Mouse (Mus musculus): Measurements from ENCODE around the gene Rd3.

The Rd3 gene

DNA sequence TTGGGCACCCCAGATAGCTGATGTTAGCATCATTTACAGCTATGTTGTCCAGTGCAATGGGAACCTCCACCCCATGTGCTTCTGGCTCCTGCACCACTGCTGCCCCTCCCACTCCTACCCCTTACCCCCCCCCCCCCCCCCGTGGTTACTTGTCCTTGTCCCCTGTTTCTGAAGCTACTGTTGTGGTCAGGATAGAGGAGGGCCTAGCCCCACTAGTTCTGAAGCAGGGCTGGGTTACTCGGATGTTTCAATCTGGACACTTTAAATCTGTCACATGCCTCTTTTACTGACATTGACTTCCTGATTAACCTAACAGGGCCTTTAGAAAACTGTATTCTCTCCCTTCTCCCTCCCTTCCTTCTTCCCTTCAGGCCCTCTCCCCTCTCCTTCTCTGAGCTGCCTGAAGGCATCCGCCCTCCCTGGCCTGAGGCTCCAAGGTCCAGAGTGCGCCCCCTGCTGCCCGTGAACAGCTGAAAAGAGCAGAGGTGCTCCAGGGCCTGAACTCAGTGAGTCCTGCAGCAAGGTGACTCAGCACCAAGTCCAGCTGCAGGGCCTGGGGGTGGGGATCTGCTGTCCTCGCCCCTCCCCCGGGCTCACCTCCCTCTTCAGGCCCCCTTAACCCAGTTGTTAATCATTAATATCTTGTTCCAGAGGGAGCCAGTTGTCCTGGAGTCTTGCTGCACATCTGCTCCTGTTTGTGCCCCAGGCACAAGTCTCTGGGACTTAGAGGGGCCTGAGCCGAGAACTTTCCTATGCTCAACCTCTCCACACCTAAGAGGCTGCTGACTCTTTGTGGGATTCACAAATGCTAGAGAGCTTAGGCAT is 13.0 kb upstream of the Rd3 start:
- no peak for DNase-seq (ENCODE audit: low read depth, low spot score)

DNA sequence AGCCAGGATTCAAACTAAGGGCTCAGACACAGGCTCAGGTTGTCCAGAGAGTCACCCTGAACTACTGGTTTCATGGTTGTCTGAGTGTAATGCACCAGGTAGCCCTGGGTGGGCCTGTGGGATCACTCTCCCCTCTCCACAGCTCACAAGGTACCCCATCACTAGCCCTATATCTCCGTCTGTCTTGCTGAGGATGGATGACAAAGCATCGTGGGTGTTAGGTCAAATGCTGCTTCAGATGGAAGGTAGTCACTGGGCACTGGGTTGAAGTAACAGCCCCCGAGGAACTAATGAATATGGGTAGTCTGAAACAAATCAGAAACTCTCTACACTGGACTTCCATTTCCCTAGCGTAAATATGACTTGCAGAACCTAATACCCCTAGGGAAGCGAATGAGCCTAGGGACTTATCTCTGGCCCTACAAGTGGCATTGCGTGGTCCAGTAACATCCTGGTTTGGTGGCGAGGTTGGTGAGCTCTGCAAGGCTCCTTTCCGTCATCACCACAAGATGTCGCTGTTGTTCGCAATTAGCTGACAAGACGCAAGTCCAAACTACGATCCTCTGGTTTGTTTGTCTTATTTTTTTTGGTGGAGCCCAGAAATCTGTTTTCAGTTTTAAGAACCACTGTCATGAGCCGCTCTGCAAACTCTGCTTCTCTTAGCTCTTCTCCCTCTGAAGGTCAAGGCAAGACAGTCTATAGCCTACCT is 12.2 kb upstream of the Rd3 start:
- peak; percentile 77 for DNase-seq (ENCODE audit: low read depth, low spot score)

DNA sequence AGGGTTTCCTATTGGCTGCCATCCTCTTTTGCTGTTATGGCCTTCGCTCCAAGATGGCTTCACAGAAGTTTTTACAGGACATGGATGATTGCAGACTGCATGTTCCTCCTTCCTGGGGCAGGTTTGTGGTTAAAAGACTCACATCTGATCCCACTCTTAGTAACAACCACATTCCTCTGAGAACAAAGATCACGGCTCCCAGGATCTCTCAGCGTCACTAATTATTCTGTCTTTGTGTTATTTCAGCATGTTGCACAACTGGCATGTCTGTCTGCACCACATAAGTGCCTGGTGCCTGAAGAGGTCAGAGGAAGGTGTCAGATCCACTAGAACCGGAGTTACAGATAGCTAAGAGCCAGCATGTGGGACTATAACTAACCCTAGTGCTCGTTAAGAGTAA is 7.2 kb upstream of the Rd3 start:
- no peak for DNase-seq (ENCODE audit: low read depth, low spot score)

DNA sequence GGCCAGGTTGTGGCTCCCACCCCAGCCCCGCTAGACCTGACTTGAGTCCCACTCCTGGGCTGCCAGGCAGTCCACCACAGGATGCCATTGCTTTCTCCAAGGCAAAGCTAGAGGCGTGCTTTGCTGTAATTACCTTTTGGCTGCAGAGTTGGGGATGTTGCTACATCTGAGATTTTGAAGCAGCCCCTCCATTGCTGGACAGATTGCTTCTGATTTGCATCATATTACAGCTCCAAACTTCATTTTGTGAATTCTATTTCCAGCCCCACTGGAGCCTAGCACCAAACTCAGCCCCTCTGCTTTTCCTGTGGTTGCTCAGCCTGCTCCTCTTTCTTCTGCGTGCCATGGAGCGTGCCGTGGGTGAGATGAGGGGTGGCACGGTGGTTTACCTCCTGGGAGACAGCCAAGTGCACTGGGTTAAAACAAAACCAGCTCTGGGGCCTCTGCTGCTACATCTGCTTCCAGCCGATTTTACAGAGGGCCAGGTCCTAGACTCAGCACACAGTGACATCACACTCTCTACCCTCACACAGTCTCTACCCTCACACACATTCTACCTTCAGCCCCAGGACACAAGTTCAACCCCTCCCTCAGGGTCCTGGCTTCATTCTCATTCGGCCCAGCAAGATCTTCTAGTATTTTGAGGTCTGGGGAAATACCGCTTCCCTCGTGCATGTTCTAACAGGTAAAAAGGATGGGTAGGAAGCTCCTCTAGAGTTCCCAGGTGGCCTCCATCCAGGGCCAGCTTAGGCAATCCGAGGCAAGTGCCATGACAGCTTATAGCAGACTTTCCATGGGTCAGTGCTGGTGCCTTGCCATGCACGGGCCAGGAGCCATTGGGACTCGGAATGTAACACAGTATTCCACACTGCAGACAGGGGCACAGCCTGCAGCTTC is 2.4 kb upstream of the Rd3 start:
- DNase-seq (ENCODE audit: low read depth, low spot score), result no peak

DNA sequence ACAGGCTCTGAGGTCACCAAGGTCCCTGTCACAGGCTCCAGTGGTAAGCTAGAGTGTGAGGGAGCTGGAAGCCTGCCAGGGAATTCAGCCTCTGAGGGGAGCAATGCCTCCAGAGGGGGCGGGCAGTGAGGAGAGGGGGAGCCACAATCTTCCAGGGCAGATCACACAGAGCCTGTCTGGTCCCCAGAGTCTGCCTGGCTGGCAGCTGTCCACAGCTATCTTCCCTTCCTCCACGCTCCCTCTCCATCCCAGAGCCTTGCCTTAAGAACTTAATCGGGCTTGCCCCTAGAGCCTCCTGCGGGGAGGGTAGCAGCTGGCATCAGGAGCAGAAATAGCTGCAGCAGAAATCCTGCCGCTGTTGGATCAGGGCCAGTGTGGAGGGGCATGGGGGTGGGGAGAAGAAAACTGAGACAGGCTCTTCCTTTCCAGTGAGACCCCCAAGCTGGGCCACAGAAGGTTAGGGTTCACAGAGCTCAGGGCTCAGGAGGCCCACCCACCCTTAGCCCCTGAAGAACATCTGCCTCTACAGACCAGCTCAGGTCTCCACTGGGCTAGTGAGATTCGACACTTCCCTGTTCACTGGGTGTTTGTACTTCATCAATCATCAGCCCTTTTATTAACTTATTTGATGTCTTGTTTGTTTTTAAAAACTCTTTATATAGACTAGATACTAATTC is 4.4 kb downstream of the Rd3 start:
- peak; percentile 86 for DNase-seq (ENCODE audit: low read depth, low spot score)

DNA sequence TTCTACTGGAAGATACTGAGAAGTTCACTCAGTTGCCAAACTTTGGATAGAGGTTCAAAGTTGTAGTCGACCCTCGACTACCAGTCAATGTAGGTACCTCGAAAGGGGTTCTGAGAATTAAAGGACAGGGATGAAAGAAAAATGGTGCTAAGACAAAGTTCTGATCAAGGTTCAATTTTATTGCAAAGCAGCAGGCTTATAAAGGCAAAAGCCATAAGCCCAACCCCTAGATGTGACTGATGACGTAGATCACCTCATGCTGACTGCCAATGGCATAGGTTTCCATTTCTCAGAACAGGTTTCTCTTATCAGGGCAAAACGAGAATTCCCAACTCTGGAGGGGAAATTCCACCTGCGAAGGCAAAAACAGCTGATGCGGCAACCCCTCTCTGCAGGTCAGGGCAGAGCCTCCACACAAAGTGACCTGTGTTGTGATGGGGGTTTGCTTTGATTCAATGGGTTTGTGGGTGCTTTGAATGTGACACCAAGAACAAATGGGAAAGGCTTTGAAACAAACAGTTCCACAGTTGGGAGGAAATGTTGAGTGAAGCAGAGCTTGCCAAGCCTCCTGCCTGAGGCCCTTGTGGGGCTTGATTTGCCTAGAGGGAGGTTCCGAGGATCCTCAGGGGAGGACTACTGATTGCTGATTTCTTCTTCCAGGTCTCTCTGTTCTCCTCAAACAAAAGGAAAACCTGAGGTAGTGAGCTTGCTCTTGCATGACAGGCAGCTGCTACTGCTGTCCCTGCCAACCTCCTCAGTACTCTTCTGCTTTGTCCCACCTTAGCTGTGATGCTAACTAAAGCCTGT is 9.7 kb downstream of the Rd3 start:
- no peak for DNase-seq (ENCODE audit: low read depth, low spot score)

DNA sequence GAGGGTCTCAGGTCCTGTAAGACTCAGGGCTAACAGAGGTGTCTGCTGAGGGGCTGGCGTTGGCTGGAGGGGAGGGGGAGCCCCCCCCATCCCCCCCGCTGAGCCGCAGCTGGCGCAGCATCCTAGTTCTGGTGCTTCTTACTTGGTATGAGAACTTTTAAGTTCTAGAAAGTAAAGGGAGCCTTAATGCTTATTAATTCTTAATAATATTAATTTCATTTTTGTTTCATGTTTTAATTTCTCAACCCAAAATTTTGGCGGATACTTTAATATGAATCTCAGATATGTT is 10.3 kb downstream of the Rd3 start:
- no peak for DNase-seq (ENCODE audit: low read depth, low spot score)

DNA sequence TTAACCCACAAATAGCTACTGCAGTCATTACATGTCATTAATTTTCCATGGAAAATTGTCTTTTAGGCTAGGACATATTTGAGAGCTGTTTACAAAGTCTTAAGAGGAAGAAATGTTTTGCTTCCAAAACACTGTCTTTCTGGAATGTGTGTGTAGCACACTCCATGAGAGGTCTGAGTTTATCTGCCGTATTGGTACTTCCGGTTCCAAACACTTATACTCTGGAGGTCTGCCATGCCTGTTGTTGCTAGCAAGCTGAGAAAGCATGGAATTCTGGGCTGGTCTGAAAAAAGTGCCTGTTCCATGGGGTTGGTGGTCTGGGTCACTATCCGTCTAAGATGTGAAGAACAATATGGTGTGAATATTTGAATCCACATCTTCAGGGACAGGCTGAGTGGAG is 11.5 kb downstream of the Rd3 start:
- DNase-seq (ENCODE audit: low read depth, low spot score), result no peak

DNA sequence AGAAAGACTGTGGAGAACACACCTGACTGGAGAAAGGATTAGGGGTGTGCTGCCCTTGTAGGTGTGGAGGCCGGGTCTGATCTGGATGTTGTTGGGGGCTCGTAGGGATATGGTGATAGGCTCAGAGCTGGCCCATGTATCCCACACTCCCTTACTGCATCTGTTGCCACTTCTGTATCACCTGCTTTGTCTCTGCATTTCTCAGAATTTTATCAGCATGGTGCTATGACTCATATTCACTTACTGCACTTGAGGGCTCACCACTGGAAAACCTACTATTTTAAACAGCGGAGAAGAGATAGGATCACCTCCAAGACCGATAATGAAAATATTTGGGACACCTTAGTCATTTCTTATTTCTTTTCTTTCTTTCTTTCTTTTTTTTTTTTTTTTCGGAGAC is 11.9 kb downstream of the Rd3 start:
- no peak for DNase-seq (ENCODE audit: low read depth, low spot score)

DNA sequence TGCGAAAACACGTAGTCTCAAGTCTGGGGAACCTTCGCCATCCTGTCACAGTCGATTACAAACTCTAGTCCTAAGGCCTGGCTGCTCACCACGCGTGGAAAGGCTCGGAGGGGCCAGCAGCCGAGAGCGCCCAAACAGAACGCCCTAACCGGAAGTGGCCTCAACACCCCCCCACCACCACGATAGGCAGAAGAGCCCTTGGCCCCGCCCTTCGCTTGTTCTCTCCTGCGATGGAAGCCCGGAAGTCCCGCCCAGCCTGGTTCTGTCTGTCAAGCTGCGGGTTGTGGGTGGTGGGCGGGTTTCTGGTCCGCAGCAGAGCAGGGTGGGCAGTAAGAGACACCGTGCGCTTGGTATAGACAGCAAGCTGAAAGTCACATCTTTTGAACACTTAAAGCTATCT is 12.8 kb downstream of the Rd3 start:
- DNase-seq (ENCODE audit: low read depth, low spot score), result peak; percentile 83

DNA sequence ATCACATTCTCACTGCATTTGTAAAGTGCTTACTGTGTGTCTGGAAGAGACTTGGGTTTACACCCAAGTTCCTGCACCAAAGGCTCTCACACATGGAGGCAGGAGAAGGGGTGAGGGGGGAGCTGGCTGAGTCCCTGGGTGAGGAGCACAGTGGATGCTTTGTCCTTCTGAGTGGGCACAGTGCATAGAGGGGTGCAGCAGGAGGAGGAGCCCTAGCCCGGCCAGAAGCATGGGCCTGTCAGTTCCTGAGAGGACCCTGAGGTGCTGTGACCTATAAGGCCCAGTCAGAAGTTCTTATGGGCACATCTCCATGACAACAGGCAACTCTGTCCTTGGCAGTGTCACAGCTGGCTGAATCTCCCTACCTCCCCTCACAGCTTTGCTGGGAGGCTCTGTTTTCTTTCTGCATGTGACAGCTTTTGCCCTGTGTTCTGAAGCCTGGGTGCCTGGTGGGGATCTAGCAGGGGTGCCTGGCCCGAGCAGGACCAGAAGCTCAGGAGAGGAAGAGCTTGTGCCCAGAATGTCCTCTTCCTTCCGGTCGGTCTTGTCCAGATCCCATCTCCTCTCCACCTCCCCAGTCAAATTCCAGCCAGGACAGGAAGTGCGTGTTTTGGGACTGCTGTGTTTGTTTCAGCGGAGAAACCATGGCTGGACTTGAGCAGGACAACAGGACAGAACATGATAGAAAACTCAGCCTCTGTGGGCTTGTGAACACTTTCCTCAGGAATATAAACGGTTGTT is 15.0 kb downstream of the Rd3 start:
- DNase-seq (ENCODE audit: low read depth, low spot score), result no peak

DNA sequence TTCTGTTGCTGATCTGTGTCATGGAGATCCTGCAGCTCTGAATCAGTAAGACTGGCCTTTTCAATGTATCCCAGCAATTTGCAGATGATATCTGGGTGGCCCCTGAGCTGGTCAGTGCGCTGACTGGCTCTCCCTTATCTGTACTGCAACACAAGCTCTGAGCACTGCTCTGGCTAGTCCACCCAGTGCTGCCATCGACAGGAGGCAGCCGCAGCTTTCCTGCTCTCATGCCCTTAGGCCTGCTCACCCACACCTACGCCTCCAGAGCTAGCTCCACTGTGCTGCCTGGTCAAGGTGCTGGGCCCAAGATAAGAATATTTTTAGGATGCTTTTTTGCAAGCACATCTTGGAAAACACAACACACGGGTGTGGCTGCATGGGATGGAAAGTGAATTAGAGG is 17.3 kb downstream of the Rd3 start:
- DNase-seq (ENCODE audit: low read depth, low spot score), result no peak

DNA sequence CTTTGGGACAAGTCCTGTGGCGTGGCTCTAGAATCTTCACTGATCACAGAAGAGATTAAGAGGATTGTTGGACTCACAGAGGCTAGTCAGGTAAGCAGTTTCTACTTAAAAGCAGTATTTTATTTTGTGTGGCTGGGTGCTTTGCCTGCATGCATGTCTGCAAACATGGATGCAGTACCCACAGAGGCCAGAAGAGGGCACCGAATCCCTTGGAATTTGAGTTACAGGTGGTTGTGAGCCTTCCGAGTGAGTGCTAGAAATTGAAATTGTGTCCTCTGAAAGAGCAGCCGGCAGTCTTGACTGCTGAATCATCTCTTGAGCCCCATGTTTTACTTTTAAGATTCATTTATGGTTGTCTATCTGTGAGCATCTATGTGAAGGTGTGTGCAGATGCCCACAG is 18.3 kb downstream of the Rd3 start:
- DNase-seq (ENCODE audit: low read depth, low spot score), result peak; percentile 64

DNA sequence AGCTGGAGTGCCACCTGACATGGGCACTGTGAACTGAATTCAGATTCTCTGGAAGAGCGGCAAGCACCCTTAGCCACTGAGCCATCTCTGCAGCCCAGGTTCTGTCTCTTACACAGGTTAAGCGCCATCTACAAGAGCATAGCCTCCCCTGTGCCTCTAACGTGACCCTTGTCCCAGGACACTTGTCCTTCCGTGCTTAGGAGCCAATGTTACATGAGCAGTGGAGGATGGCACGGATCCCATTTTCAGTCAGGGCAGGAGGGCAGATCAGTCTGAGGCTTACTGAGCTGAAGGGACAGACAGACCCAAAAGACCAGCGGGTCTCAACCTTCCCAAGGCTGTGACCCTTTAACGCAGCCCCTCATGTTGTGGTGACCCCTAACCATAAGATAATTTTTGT is 18.7 kb downstream of the Rd3 start:
- no peak for DNase-seq (ENCODE audit: low read depth, low spot score)

DNA sequence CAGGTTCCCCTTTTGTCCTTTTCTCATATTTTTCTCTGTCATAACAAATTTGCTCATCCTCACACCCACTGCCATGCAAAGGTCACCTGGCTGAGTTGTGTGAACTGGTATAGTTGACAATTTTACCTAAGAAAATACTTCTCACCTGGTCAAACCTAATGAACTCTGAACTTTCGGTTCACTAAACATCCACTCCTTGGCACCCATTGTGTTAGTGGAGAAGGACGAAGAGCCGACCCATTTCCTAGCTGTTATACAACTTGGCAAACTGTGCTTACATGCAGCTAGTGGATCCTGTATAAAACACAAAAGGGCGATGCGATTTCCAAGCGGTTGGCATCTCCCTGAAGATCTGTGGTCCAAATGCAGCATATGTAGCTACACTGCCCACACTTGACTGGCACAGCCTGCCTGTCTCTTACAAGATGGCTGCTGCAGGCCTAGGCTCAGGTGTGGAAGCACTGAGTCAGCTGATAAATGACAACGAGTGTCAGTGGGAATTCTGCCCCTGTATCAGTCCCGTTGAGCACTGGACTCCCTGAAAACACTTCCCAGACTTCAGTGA is 19.5 kb downstream of the Rd3 start:
- DNase-seq (ENCODE audit: low read depth, low spot score), result no peak

DNA sequence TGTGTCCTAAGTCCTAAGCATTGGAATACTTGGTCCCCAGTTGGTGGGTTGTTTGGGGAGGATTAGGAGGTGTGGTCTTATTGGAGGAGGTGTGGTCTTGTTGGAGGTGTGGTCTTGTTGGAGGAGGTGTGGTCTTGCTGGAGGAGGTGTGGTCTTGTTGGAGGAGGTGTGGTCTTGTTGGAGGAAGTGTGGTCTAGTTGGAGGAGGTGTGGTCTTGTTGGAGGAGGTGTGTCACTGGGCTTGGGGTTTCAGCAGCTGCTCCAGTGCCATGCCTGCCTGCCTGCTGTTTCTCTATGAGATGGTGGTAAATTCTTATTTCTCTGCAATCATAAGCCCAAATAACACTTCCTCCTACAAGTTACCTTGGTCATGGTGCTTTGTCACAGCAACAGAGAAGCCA is 21.9 kb downstream of the Rd3 start:
- no peak for DNase-seq (ENCODE audit: low read depth, low spot score)

All from retina, adult 2 months (tissue).